Mouse (Mus musculus) frontal cortex, adult (tissue): ENCODE results near the gene Rit1.
A peak's percentile ranks its signal among the peaks of the same experiment; 100 is the strongest.
"Not testable (repeated sequence)": the region's sequence is repeated elsewhere in the genome, so short reads cannot be mapped to it uniquely, and the experiment has no call there.

Experiments used
- ATAC-seq: cut with Nextera tagmentation; 2 replicates; pipeline ENCODE4 v1.9.2; 2017; ENCODE audit warnings: mild to moderate bottlenecking, moderate library complexity, mixed read lengths; ENCODE audit not compliant: low TSS enrichment

Gene Rit1

GRCm38 (mm10) chr3:88738641-88739040 lies 22.0 kb downstream of the Rit1 start:
- 0 out of 2 replicates have a peak, but pooled peaks have one; percentile 51 for ATAC-seq

GRCm38 (mm10) chr3:88740147-88740546 lies 23.5 kb downstream of the Rit1 start:
- no peak for ATAC-seq

- ATAC-seq = 0 out of 2 replicates have a peak, but pooled peaks have one; percentile 1
Measured at GRCm38 (mm10) chr3:88745534-88745933, 28.9 kb downstream of the Rit1 start.

GRCm38 (mm10) chr3:88746139-88746870 lies 29.7 kb downstream of the Rit1 start:
- no peak for ATAC-seq

- no peak for ATAC-seq
Measured at GRCm38 (mm10) chr3:88746871-88747231, 30.2 kb downstream of the Rit1 start.

- ATAC-seq = no peak
Measured at GRCm38 (mm10) chr3:88754283-88754682, 37.6 kb downstream of the Rit1 start.

- ATAC-seq = no peak
Measured at GRCm38 (mm10) chr3:88755541-88755940, 38.9 kb downstream of the Rit1 start.

- ATAC-seq = peak; percentile 42
Measured at GRCm38 (mm10) chr3:88756276-88756675, 39.6 kb downstream of the Rit1 start.

- ATAC-seq = peak; percentile 65
Measured at GRCm38 (mm10) chr3:88758045-88758500, 41.4 kb downstream of the Rit1 start.

GRCm38 (mm10) chr3:88761619-88762018 lies 45.0 kb downstream of the Rit1 start:
- ATAC-seq = no peak

- no peak for ATAC-seq
Measured at GRCm38 (mm10) chr3:88762401-88762831, 45.8 kb downstream of the Rit1 start.

GRCm38 (mm10) chr3:88771189-88771940 lies 54.7 kb downstream of the Rit1 start:
- peak; percentile 54 for ATAC-seq

- ATAC-seq = peak; percentile 7
Measured at GRCm38 (mm10) chr3:88771941-88772280, 55.3 kb downstream of the Rit1 start.

- ATAC-seq = peak; percentile 78
Measured at GRCm38 (mm10) chr3:88772399-88772798, 55.8 kb downstream of the Rit1 start.

- not testable (repeated sequence) for ATAC-seq
Measured at GRCm38 (mm10) chr3:88773163-88773562, 56.5 kb downstream of the Rit1 start.

- ATAC-seq = peak; percentile 66
Measured at GRCm38 (mm10) chr3:88774939-88775841, 58.6 kb downstream of the Rit1 start, which contains the start of gene Syt11. Gene Syt11, minus strand, starts transcription at chr3:88775164.
